In genomic region chr16:18108221-18108966, GRCm38 (mm10) we compare ENCODE assay signal across 8 mouse cellular contexts. TPM values are rescaled to one million over a fixed set of nuclear protein-coding genes. Genes with fewer than 3 reads are reported as not detected.
DNase-seq lines count a peak whose midpoint lies in the region; ATAC-seq and TF ChIP-seq lines count a peak whose summit lies in the region.

No protein-coding gene starts in this region.

- no peaks in the 10 kb centered on the region for H3K36me3 ChIP-seq in intestine, postnatal 0 days (ENCODE audit: control insufficient read depth, insufficient read depth)
- H3K36me3 ChIP-seq in limb, embryonic 12.5 days = no peaks in the 10 kb centered on the region
- no peaks in the 10 kb centered on the region for H3K36me3 ChIP-seq in midbrain, embryonic 13.5 days

- 50% methylated on average over 5 of the region's 5 CpGs for WGBS in intestine, postnatal 0 days
- 55% methylated on average over 5 of the region's 5 CpGs for WGBS in limb, embryonic 12.5 days
- WGBS in midbrain, embryonic 13.5 days = 61% methylated on average over 5 of the region's 5 CpGs

- H3K27me3 ChIP-seq in intestine, postnatal 0 days (replicated peaks; ENCODE audit: control insufficient read depth, insufficient read depth, low read length) = no peaks in the 10 kb centered on the region
- H3K27me3 ChIP-seq in limb, embryonic 12.5 days = no peaks in the 10 kb centered on the region
- no peaks in the 10 kb centered on the region for H3K27me3 ChIP-seq in midbrain, embryonic 13.5 days

- no peaks in the 10 kb centered on the region for H3K4me1 ChIP-seq in intestine, postnatal 0 days (replicated peaks; ENCODE audit: control insufficient read depth, insufficient read depth, low read length)
- H3K4me1 ChIP-seq in limb, embryonic 12.5 days (replicated peaks) = peaks cover 18% of the 10 kb centered on the region
- 0 out of 2 replicates have a peak, but pooled peaks cover 3% of the 10 kb centered on the region for H3K4me1 ChIP-seq in midbrain, embryonic 13.5 days (replicated peaks)

- H3K9me3 ChIP-seq in intestine, postnatal 0 days (ENCODE audit: control insufficient read depth) = peaks cover 4% of the 10 kb centered on the region; the same call in 1 of the 2 replicates
- H3K9me3 ChIP-seq in limb, embryonic 12.5 days = peaks cover 17% of the 10 kb centered on the region; the same call in 1 of the 2 replicates
- H3K9me3 ChIP-seq in midbrain, embryonic 13.5 days = no peaks in the 10 kb centered on the region

- no peak for ATAC-seq in CD4-positive, CD25-positive, alpha-beta regulatory T cell, adult 4 months
- ATAC-seq in intestine, postnatal 0 days = peak; percentile 68
- ATAC-seq in limb, embryonic 12.5 days (ENCODE audit: insufficient number of reproducible peaks, insufficient read depth, low FRiP score, low TSS enrichment, low read depth) = peak; percentile 50; the same call in 1 of the 2 replicates
- ATAC-seq in midbrain, embryonic 13.5 days = peak; percentile 80

- intact Hi-C loops in gastrocnemius, adult 2 months (cut with DNase I) = loop anchor here (1.0 kb wide), 2 partner anchors 65 to 103 kb away; no protein-coding TSS in a partner anchor

- TF ChIP-seq CTCF in gastrocnemius, adult 2 months (IDR thresholded peaks at IDR 0.05) = peak; percentile 90
- TF ChIP-seq CTCF in intestine, postnatal 0 days (IDR thresholded peaks at IDR 0.05; ENCODE audit: low read depth) = peak; percentile 94

- H3K27ac ChIP-seq in gastrocnemius, adult 2 months = no peak overlapping the region
- no peak overlapping the region for H3K27ac ChIP-seq in intestine, postnatal 0 days (ENCODE audit: low read depth, low read length)
- H3K27ac ChIP-seq in limb, embryonic 12.5 days = no peak overlapping the region
- no peak overlapping the region for H3K27ac ChIP-seq in midbrain, embryonic 13.5 days

- H3K9ac ChIP-seq in intestine, postnatal 0 days (ENCODE audit: low read depth, low read length) = no peak overlapping the region
- no peak overlapping the region for H3K9ac ChIP-seq in limb, embryonic 12.5 days (replicated peaks)
- no peak overlapping the region for H3K9ac ChIP-seq in midbrain, embryonic 13.5 days (replicated peaks)

- DNase-seq in CD4-positive, CD25-positive, alpha-beta regulatory T cell, adult 2 months (ENCODE audit: low read depth, low spot score) = peak; percentile 52
- peak; percentile 85 for DNase-seq in cerebellum, adult 9-11 months
- DNase-seq in gastrocnemius, adult 2 months = peak; percentile 84
- peak; percentile 70 for DNase-seq in skeletal muscle tissue, adult 2 months (ENCODE audit: low read depth, low spot score)

- H3K4me3 ChIP-seq in gastrocnemius, adult 2 months = no peak overlapping the region
- H3K4me3 ChIP-seq in intestine, postnatal 0 days (ENCODE audit: low read depth, low read length) = no peak overlapping the region
- no peak overlapping the region for H3K4me3 ChIP-seq in limb, embryonic 12.5 days (replicated peaks)
- no peak overlapping the region for H3K4me3 ChIP-seq in midbrain, embryonic 13.5 days (replicated peaks)

- H3K4me2 ChIP-seq in intestine, postnatal 0 days (replicated peaks; ENCODE audit: low read depth) = no peak overlapping the region
- H3K4me2 ChIP-seq in limb, embryonic 12.5 days = no peak overlapping the region
- H3K4me2 ChIP-seq in midbrain, embryonic 13.5 days (replicated peaks) = no peak overlapping the region

RNA-seq across cellular contexts. Expression of gene Prodh, which starts 18.4 kb away (rescaled TPM):
- 10 to 100 TPM in 1 of 2 experiments, 1 to 10 TPM in 1; 5.7 to 11.1 TPM for polyA plus RNA-seq in CD4-positive, CD25-positive, alpha-beta regulatory T cell, adult 4 months (2017; shearing (Covaris generic))
- total RNA-seq in gastrocnemius, adult 2 months (2021) = 10 to 100 TPM; 11.0 to 18.9 TPM
- polyA plus RNA-seq in intestine, postnatal 0 days (2015; fragmentation: Nextera tagmentation; extraction: Ambion mirVana) = 23.2 and 40.9 TPM in 2 replicates
- 13.1 and 13.8 TPM in 2 replicates for polyA plus RNA-seq in limb, embryonic 12.5 days (2016; fragmentation: Nextera tagmentation; extraction: Ambion mirVana)
- polyA plus RNA-seq in midbrain, embryonic 13.5 days (2015; fragmentation: Nextera tagmentation; extraction: Ambion mirVana) = 4.9 and 5.2 TPM in 2 replicates

RNA-seq across cellular contexts. Expression of gene Rtn4r, which starts 19.0 kb away (rescaled TPM):
- polyA plus RNA-seq in CD4-positive, CD25-positive, alpha-beta regulatory T cell, adult 4 months (2017; shearing (Covaris generic)) = not detected
- total RNA-seq in gastrocnemius, adult 2 months (2021) = not detected
- polyA plus RNA-seq in intestine, postnatal 0 days (2015; fragmentation: Nextera tagmentation; extraction: Ambion mirVana) = 1.6 and 1.9 TPM in 2 replicates
- 8.3 and 9.9 TPM in 2 replicates for polyA plus RNA-seq in limb, embryonic 12.5 days (2016; fragmentation: Nextera tagmentation; extraction: Ambion mirVana)
- polyA plus RNA-seq in midbrain, embryonic 13.5 days (2015; fragmentation: Nextera tagmentation; extraction: Ambion mirVana) = 10.4 and 13.4 TPM in 2 replicates

RNA-seq across cellular contexts. Expression of gene Dgcr6, which starts 55.7 kb away (rescaled TPM):
- polyA plus RNA-seq in CD4-positive, CD25-positive, alpha-beta regulatory T cell, adult 4 months (2017; shearing (Covaris generic)) = 10 to 100 TPM; 16.4 to 21.2 TPM
- 10 to 100 TPM; 45.5 to 46.2 TPM for total RNA-seq in gastrocnemius, adult 2 months (2021)
- 98.4 and 106 TPM in 2 replicates for polyA plus RNA-seq in intestine, postnatal 0 days (2015; fragmentation: Nextera tagmentation; extraction: Ambion mirVana)
- 134 and 135 TPM in 2 replicates for polyA plus RNA-seq in limb, embryonic 12.5 days (2016; fragmentation: Nextera tagmentation; extraction: Ambion mirVana)
- 173 and 179 TPM in 2 replicates for polyA plus RNA-seq in midbrain, embryonic 13.5 days (2015; fragmentation: Nextera tagmentation; extraction: Ambion mirVana)
